Mouse (Mus musculus) brain, embryonic 14.5 days (tissue): ENCODE results near the gene Ppp1r3e. TPM values are rescaled to one million over a fixed set of nuclear protein-coding genes. Genes with fewer than 3 reads are reported as not detected.

ENCODE experiments used
- DNase-seq: peaks from one replicate; pipeline ENCODE4 v3.0.0-alpha.2; 2011; ENCODE audit warnings: low read depth
- CTCF ChIP-seq: fragments of 200-500 bp; IDR thresholded peaks from 2 replicates; pipeline ENCODE4 v1.5.1; 2012; ENCODE audit warnings: inconsistent platforms, mild to moderate bottlenecking, moderate library complexity, borderline replicate concordance; ENCODE audit not compliant: insufficient read depth, insufficient read length; ENCODE audit errors: extremely low read depth
- POLR2A ChIP-seq: fragments of 200-500 bp; IDR thresholded peaks from 2 replicates; pipeline ENCODE4 v1.6.1; 2012; ENCODE audit warnings: mild to moderate bottlenecking, inconsistent platforms, borderline replicate concordance; ENCODE audit not compliant: poor library complexity, insufficient read depth, insufficient read length, severe bottlenecking; ENCODE audit errors: extremely low read depth
- polyA plus RNA-seq: library from polyadenylated mRNA; depleted of rRNA; stranded (reverse); fragments of >200 nt; gene quantifications from 2 replicates; pipeline ENCODE4 v1.2.3, GENCODE M21; 2012

Ppp1r3e gene
- polyA plus RNA-seq, 1 experiment = 21.9 TPM

DNA sequence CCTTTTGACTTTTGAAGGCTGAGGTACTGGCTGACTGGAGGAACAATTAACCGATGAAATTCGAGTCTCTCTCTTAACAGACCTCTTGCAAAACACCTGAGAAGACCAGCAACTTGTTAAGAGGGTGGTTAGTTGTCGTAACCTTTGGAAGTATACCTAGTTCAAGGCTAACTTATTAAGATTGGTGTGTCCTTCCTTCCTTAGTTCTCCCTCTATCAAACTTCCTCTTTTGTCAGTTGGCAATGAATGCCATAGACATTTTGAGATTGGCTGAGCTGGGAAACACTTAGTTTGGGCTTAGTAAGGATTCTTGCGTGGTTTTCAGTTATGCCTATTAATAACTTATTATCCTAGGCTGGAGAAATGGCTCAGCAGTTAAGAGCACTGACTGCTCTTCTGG lies 9.3 kb downstream of the Ppp1r3e start:
- DNase-seq = no peak
- TF ChIP-seq POLR2A (no peak), CTCF (no peak)

DNA sequence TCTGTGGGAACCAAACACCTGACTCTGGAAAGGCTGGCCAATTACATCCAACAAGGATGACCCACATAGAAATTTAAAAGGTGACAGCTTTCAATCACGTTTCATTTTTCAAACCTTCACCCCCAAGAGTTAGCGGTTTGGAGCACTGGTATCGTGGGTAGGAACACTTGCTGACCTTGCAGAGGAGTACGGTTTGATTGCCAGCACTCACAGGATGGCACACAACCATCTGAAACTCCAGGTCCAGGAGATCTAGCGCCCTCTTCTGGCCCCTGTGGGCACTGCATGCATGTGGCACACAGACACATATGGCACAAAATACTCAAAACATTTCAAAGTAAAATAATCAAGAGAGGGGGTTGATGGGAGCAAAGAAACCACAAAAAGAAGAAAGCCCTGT lies 10.4 kb downstream of the Ppp1r3e start:
- DNase-seq = no peak
- TF ChIP-seq CTCF (peak; percentile 52; the same call in 1 of the 2 replicates), POLR2A (no peak)

DNA sequence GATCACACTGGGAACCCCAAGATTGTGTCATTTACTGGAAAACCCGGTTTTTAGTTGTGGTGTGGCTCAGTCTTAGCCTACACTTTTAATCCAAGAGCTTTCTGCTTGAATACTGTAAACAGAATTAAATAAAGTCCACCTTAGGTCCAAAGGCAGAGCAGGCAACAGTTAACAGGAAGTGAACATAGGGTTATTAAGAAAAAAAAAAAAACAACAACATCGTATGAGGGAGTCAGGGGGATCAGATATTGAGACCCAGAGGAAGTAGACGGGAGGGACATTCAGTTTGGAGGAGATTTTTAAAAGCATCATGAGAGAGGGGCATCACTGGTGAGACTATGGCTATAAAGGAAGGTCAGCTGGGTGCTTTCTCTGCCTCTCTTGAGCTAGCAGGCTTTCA lies 11.1 kb downstream of the Ppp1r3e start:
- TF ChIP-seq POLR2A (no peak), CTCF (no peak)
- no peak for DNase-seq

DNA sequence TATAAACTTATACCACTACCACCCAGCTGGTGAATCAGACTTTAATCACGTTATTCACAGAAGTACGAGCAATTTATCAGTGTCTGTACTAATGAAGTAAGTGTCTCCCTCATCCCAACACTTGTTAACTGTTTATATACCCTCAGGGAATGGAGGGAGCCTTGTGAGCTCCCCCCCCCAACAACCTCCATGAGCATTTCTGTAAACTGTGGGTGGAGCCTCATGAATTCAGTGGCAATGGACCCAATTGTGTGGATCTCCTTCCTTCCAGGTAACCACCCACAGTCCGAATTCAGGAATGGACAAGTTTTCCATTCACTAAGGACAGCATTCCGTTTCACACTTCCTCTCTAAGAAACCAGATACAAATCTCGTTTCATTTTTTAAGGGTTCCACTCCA lies 11.7 kb downstream of the Ppp1r3e start:
- TF ChIP-seq CTCF (no peak), POLR2A (no peak)
- no peak for DNase-seq

DNA sequence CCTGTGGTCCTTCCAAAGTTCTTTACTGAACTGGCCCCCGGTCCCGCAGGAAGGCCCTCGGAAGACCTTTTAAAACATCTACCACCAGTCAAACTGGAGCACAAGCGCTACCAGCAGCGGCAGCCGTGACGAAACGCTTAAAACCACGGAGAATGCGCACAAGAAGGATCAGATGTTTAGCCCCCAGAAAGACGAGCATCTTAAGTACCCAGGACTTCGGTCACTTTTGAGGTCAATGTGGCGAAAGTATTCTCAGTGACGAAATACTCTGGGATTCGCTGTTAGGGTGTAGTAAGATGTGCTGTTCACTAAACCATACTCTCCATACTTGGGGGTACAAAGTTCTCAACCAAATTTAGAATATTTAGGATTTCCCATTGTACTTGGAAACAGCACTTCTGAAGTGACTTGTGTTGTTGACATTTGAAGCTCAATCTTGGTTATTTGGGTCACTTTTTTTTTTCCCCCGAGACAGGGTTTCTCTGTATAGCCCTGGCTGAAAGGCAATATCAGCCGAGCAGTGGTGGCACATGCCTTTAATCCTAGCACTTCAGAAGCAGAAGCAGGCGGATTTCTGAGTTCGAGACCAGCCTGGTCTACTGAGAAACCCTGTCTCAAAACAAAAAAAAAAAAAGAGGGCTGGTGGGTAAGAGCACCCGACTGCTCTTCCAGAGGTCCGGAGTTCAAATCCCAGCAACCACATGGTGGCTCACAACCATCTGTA lies 12.9 kb downstream of the Ppp1r3e start:
- peak; percentile 18 for DNase-seq
- TF ChIP-seq CTCF (no peak), POLR2A (no peak)

DNA sequence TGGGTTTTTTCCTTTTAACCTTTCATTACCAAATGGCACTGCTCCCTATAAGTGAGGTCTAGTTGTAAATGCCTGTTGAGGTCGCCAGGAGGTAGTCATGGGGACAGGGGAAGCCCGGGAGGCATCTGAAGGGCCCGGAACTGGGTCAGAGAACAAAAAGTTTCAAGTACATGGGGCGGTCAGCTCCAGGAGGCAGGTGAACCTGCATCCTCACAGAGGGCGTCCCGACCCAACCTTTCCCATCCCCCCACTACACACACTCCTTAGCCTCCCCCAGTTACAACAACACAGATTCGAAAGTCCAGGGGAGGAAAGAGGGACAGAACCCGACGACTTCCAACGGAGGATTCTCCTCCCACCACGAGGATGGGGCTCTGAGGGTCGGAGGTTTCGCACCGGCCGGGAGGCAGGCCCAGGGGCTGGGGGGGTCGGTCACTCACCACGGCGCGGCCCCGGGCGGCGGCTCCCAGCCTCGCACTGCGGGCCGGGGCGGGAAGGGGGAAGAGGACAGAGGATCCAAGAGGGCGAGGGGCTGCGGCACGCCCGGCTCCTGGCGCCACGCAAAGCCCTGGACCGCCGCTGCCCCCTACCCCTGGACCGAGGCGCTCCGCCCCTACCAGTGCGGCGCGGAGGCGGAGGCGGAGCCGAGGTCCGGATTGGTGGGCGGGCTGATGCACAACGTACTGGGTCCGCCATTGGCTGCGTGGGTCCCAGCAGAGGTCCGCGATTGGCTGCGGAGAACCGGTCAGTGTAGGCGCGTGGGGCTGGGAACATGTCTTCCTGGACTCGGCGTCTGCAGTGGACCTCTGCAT lies 13.6 kb downstream of the Ppp1r3e start:
- peak; percentile 96 for DNase-seq
- TF ChIP-seq CTCF (no peak), POLR2A (peak; percentile 85)

DNA sequence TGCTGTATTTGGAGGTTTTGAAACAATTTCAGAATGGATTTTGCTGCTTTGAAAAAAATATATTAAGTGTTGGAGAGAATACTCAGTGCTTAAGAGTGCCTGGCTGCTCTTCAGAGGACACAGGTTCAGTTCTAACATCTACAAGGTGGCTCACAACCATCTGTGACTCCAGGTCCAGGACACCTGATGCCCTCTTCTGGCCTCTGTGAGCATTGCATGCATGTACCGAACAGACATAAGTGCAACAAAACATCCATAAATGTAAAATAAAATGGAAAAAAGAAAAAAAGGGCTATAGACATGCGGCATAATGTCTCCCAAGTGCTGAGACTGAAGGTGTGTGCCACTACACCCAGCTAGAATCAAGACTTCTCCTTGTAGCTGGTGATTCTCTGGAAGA lies 16.8 kb downstream of the Ppp1r3e start:
- TF ChIP-seq CTCF (peak; percentile 72; the same call in 1 of the 2 replicates), POLR2A (no peak)

DNA sequence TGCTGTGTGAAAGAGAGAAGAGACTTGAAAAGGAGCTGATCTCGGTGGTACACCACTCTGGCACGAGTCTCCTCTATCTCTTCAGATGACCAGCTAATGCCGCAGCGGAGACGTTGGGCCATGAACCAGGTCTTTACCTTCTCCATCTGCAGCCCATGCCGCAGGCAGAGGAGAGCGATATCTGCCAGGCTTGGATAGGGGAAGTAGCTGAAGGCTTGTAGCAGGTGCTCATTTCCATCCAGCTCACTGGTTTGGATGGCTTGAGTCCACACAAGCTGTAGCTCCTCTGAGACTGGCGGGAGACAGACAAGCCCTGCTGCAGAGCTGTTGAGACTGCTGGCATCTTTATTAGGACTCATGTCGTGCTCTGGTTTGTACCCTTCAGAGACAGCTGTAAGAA lies 19.5 kb downstream of the Ppp1r3e start:
- DNase-seq = peak; percentile 1
- TF ChIP-seq POLR2A (no peak), CTCF (no peak)

More for the DNA sequence above, 16.8 kb downstream of the Ppp1r3e start:
- peak; percentile 67 for DNase-seq

DNA sequence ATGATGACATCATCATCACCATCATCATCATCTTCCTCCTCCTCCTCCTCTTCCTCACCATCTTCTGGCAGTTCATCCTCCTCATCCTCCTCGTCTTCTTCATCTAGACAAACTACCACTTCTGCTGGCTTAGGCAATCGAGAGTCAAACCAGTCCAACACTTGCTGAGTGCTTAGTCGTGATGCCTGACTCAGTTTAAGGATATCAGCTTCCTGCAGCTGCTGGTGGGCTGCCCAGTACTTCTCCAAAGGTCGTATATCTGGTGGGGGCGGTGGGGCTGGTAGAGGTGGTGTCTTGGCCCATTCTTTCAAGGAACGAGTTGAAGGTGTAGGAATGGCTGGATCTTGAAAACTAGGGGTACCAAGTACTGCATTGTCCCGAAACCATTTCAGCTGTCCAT lies 20.6 kb downstream of the Ppp1r3e start:
- no peak for DNase-seq
- TF ChIP-seq CTCF (no peak), POLR2A (no peak)

DNA sequence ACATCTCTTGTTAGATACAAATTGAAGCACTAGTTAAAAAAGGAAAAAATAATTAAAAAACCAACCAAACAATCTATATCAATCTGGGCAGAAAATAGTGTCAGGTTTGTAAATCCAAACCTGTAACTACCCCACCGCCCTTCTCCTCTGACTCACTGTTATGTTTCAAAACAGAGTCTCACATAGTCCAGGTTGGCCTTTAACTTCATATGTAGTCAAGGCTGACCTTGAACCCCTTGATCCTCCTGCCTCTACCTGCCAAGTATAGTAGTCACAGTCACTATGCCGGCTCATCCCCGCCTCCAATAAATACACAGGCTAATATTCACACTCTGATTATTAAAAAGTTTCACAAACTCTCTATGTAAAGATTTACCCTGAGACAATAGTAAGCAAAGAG lies 21.6 kb downstream of the Ppp1r3e start:
- no peak for DNase-seq
- TF ChIP-seq POLR2A = no peak
- no peak for TF ChIP-seq CTCF

DNA sequence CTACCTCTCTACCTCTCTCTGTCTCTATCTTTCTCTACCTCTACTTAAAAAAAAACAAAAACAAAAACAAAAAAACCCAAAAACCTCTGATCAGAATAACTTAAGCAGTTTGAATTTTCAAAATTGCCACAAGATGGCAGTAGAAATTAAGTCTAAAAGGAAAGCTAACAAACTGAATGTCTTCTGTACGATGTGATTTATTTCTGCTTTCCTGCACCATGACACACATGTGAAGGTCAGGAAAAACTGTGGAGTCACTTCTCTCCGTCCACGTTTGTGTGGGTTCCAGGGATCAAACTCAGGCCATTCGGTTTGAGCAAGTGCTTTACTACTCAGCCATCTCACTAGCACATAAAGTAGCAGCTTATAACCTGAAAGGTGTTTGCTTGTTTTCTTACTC lies 33.9 kb downstream of the Ppp1r3e start:
- no peak for TF ChIP-seq POLR2A
- no peak for TF ChIP-seq CTCF

More for the DNA sequence above, 33.9 kb downstream of the Ppp1r3e start:
- DNase-seq = peak; percentile 81
